Mouse (Mus musculus) limb, embryonic 11.5 days (tissue): ENCODE measurements at regions not wholly inside any gene's neighbourhood (a gene's known extent, or its start where the extent isn't known, plus 50 kb on each side); places are given as distances from the start of the nearest gene placed in this dataset.

Experiments used
- ATAC-seq: fragments of 200-750 bp; cut with Nextera tagmentation; 2 replicates; pipeline ENCODE4 v1.8.0; 2017; ENCODE audit warnings: low read depth; ENCODE audit not compliant: insufficient number of reproducible peaks, low FRiP score, low TSS enrichment
- DNase-seq: peaks from one replicate; pipeline ENCODE4 v3.0.0-alpha.2; 2015; ENCODE audit warnings: low spot score
- H3K27ac ChIP-seq: fragments of 300-500 bp; sonication (generic); replicated peaks from 2 replicates; pipeline ENCODE4 v1.5.1; 2014; ENCODE audit warnings: low read depth, mild to moderate bottlenecking, low read length
- H3K27me3 ChIP-seq: fragments of 300-500 bp; sonication (generic); 2 replicates; pipeline ENCODE4 v1.6.1; 2014; ENCODE audit warnings: mild to moderate bottlenecking, low read length, mixed read lengths; ENCODE audit not compliant: control insufficient read depth, insufficient read depth
- H3K36me3 ChIP-seq: fragments of 300-500 bp; sonication (generic); 2 replicates; pipeline ENCODE4 v1.6.1; 2014; ENCODE audit warnings: mild to moderate bottlenecking, low read length, moderate library complexity, mixed read lengths; ENCODE audit not compliant: control insufficient read depth, insufficient read depth
- H3K4me1 ChIP-seq: fragments of 300-500 bp; sonication (generic); 2 replicates; pipeline ENCODE4 v1.6.1; 2014; ENCODE audit warnings: low read length, mixed read lengths; ENCODE audit not compliant: control insufficient read depth, insufficient read depth
- H3K4me2 ChIP-seq: fragments of 300-500 bp; sonication (generic); 2 replicates; pipeline ENCODE4 v1.6.1; 2014; ENCODE audit warnings: low read depth, mild to moderate bottlenecking, moderate library complexity; ENCODE audit not compliant: severe bottlenecking
- H3K4me3 ChIP-seq: fragments of 300-500 bp; sonication (generic); 2 replicates; pipeline ENCODE4 v1.5.1; 2014; ENCODE audit warnings: low read depth, low read length
- H3K9ac ChIP-seq: fragments of 300-500 bp; sonication (generic); 2 replicates; pipeline ENCODE4 v1.6.1; 2014; ENCODE audit warnings: mild to moderate bottlenecking, low read length
- H3K9me3 ChIP-seq: fragments of 300-500 bp; sonication (generic); 2 replicates; pipeline ENCODE4 v1.6.1; 2016; ENCODE audit warnings: low read length; ENCODE audit not compliant: control insufficient read depth
- WGBS: fragments of 180-500 bp; shearing (Covaris S2); extraction: QIAGEN DNeasy Blood & Tissue Kit; methylation state at CpG from one replicate; pipeline ENCODE4 v1.1.7; 2014; 5-methylcytosine and 5-hydroxymethylcytosine counted together

DNA sequence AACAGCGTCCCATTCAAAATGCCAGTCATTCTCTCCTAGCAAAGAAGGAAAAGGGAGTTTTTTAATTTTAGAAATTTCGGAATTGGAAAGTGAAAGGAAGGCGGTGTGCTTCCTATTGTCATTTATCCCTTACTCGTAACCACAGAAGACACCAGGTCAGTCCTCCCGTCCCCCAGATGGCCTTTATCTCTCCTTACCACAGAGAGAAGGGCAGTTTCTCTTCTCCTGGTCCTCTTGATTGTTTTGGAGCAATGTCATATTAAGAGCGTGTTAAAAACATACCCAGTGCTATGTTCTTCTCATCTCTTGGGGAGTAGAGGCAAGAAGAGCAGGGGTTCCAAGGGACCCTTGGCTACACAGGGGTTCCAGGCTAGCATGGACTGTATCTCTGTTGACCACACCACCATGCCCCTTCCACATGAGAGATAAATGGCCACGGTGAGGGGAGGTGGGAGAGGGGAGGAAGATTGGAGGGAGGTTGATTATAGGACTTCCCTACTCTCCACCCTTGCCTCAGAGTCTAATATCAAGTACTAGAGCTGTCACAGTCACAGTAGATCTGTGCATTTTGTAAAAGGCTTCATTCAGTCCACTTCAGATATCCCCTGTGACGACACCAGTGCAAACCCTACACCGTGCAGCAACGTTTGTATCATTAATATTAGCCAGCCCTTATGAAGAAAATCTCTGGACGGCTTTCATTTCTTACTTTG is 139.5 kb upstream of the Pkn2 start:
- no peaks in the 10 kb centered on the region for H3K36me3 ChIP-seq
- no peak for DNase-seq
- no peak overlapping the region for H3K9ac ChIP-seq
- no peaks in the 10 kb centered on the region for H3K4me1 ChIP-seq
- no peaks in the 10 kb centered on the region for H3K27me3 ChIP-seq
- no peak overlapping the region for H3K4me2 ChIP-seq
- H3K27ac ChIP-seq, result no peak overlapping the region
- 88% methylated on average over 11 of the region's 11 CpGs for WGBS
- no peak for ATAC-seq
- H3K9me3 ChIP-seq, result no peaks in the 10 kb centered on the region
- H3K4me3 ChIP-seq, result no peak overlapping the region

DNA sequence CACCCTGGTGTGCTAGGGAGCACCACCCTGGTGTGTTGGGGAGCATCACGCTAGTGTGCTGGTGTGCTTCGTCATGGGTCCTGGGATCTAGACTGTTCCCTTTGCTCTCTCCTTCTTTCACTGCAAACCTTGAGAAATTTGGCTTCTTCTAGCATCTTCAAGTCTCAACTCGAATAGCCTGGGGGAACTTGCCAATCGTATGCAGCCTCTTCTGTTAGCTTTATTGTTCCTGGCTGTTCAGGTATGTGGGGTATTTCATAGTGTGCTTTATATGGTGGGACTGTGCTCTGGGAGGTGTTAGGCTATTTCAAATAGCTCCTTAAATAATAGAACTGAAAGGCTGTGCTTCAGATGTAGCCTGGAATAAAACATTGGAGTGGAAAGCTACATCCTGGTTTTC is 135.7 kb upstream of the Pkn2 start:
- no peak overlapping the region for H3K4me3 ChIP-seq
- no peak for DNase-seq
- no peaks in the 10 kb centered on the region for H3K9me3 ChIP-seq
- no peaks in the 10 kb centered on the region for H3K27me3 ChIP-seq
- no peaks in the 10 kb centered on the region for H3K4me1 ChIP-seq
- H3K36me3 ChIP-seq, result no peaks in the 10 kb centered on the region
- WGBS, result 83% methylated on average over 4 of the region's 4 CpGs
- no peak for ATAC-seq
- H3K27ac ChIP-seq, result no peak overlapping the region
- H3K9ac ChIP-seq, result no peak overlapping the region
- H3K4me2 ChIP-seq, result no peak overlapping the region

DNA sequence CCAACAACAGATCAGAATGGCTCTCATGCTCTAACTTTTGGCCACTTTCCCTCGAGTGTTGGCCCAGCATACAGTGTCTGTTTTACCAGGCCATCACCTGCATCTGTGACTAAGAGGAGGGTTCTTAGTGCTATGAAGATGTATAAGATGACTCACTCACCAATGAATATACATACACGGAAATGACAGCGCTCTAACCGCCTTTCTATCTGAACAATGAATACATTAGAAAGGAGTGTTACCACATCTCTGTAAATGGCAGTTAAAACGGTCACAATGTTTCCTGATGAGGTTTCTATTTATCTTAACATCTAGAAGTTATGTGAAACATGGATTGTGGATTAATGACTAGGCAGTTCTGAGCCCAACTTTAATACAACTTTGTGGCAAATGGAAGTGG is 135.0 kb upstream of the Pkn2 start:
- H3K9ac ChIP-seq, result no peak overlapping the region
- H3K36me3 ChIP-seq, result no peaks in the 10 kb centered on the region
- DNase-seq (no peak), ATAC-seq (no peak)
- H3K4me2 ChIP-seq, result no peak overlapping the region
- no peak overlapping the region for H3K4me3 ChIP-seq
- H3K9me3 ChIP-seq, result no peaks in the 10 kb centered on the region
- no peak overlapping the region for H3K27ac ChIP-seq
- WGBS, result 88% methylated on average over 5 of the region's 5 CpGs
- H3K27me3 ChIP-seq, result no peaks in the 10 kb centered on the region
- no peaks in the 10 kb centered on the region for H3K4me1 ChIP-seq

DNA sequence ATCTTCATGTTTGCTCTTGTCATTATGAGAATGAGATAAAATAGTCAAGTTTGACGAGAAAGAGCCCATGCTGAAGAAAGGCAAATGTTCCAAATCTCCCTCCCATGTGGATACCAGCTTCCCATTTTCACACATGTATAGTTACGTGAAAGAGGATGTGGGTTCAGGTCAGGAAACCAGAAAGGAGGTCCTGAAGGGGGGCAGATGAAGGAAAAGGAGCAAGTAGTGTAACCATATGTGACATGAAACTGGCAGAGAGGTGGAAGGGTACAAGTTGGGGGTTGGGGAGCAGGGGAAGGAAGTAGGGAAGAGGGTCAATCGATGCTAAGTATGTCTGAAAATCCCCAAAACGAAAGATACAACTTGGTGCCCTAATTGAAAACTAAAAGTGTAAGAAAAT is 132.6 kb upstream of the Pkn2 start:
- Histone ChIP-seq H3K27me3 (no peaks in the 10 kb centered on the region), H3K27ac (no peak overlapping the region), H3K4me2 (no peak overlapping the region), H3K4me1 (no peaks in the 10 kb centered on the region), H3K9me3 (no peaks in the 10 kb centered on the region), H3K36me3 (no peaks in the 10 kb centered on the region), H3K9ac (no peak overlapping the region), H3K4me3 (no peak overlapping the region)
- ATAC-seq, result no peak
- 84% methylated on average over 4 of the region's 4 CpGs for WGBS
- DNase-seq, result no peak

DNA sequence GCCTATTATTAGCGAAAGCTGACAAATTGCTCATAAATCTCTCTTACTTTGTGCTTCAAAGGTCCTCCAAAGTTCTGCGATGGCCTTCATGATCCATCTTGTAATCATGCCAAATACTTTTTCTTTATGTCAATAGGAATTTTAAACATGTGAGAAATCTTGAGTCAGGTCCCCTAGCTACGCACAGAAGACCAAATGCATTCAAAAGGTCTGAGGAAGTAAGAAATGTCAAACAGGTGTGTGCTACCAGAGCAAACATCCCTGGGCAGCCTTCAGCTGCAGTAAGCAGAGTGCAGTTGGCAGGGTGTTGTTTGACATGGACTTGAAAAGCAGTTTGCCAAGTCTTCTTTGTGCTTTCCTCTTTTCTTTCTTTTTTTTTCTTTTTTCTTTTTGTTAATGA is 125.2 kb upstream of the Pkn2 start:
- DNase-seq (no peak), ATAC-seq (no peak)
- Histone ChIP-seq H3K27me3 (no peaks in the 10 kb centered on the region), H3K9ac (no peak overlapping the region), H3K36me3 (no peaks in the 10 kb centered on the region), H3K4me3 (no peak overlapping the region), H3K27ac (no peak overlapping the region), H3K4me1 (no peaks in the 10 kb centered on the region), H3K9me3 (no peaks in the 10 kb centered on the region), H3K4me2 (no peak overlapping the region)
- WGBS, result 77% methylated on average over 3 of the region's 3 CpGs

DNA sequence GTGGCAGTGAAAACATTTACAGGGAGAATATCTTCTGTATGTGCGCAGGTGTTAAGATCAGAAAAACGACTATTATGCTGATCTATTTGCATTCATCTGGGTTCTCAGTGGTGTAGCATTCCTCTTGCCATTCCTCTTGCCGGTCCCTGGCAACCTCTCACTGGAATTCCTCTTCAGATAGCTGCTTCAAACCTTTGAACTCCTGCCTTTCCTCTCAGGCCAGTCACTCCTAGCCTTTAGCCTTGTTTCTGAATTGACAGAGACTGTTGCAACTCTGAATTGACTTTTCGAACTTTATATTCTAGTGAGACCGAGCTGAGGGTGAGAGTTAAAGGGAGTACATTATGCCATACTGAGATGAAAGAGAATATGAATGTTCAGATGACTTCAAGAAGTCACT is 120.1 kb upstream of the Pkn2 start:
- Histone ChIP-seq H3K27ac (no peak overlapping the region), H3K27me3 (no peaks in the 10 kb centered on the region), H3K9me3 (no peaks in the 10 kb centered on the region), H3K4me2 (no peak overlapping the region), H3K36me3 (no peaks in the 10 kb centered on the region), H3K4me3 (no peak overlapping the region), H3K9ac (no peak overlapping the region), H3K4me1 (no peaks in the 10 kb centered on the region)
- DNase-seq (no peak), ATAC-seq (no peak)
- WGBS, result 81% methylated on average over 5 of the region's 5 CpGs

DNA sequence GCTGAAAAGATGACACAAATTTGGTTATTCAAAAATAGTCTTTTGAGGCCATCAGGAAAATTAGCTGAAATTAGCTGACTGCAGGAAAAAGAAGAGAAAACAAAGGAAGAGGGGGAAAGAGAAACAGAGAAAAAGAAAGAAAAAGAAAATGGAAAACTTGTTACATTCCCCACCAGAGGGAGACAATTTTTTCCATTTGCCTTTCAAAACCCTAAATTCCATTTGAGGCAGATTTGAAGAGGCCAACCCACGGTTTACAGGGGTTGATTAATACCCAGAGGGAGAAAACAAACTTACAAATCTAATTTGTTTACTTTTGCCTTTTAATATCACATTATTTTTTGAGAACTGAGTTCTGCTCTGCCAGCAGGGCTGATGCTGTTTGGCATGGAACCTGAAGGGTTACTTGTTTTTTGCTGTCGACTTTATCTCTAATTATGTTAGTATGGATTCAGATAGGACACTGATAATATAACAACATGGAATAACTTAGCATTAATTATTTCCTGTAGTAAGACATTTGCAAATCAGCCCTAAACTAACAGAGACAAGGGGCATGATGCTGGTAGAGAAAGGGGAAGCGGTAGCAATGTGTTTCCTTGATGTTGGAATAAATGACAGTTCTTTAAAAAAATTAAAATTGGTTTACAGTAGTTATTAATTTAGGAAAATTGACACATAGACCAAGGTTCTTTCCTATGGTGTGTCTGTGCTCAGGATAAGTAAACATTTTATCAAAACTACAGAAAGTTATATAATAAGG is 114.4 kb upstream of the Pkn2 start:
- H3K9ac ChIP-seq, result no peak overlapping the region
- no peak for DNase-seq
- no peaks in the 10 kb centered on the region for H3K36me3 ChIP-seq
- no peaks in the 10 kb centered on the region for H3K27me3 ChIP-seq
- no peaks in the 10 kb centered on the region for H3K9me3 ChIP-seq
- WGBS, result 63% methylated on average over 3 of the region's 3 CpGs
- no peak overlapping the region for H3K4me2 ChIP-seq
- H3K4me1 ChIP-seq, result no peaks in the 10 kb centered on the region
- no peak overlapping the region for H3K27ac ChIP-seq
- H3K4me3 ChIP-seq, result no peak overlapping the region
- ATAC-seq, result no peak

DNA sequence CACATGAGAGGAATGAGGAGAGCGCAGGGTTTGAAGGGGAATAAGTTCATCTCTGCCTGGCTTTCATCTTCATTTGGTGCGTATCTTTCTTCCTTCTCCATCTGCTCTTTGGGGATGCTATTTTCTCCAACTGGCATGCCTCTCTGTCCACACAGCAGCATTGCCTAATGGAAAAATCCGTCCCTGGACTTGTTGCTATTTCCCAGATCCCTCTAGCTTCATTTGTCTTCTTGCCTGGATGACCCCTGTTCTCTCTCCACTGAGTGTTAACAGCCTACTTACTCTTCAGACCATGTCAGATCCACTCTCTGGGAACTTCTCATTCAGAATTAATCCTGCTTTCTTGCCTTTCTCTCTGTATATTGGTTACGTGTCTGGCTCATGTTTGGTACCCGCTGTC is 102.7 kb upstream of the Pkn2 start:
- DNase-seq, result no peak
- no peaks in the 10 kb centered on the region for H3K9me3 ChIP-seq
- H3K4me3 ChIP-seq, result no peak overlapping the region
- WGBS, result 88% methylated on average over 5 of the region's 5 CpGs
- no peak overlapping the region for H3K4me2 ChIP-seq
- no peak overlapping the region for H3K27ac ChIP-seq
- ATAC-seq, result no peak
- no peaks in the 10 kb centered on the region for H3K27me3 ChIP-seq
- no peaks in the 10 kb centered on the region for H3K36me3 ChIP-seq
- no peak overlapping the region for H3K9ac ChIP-seq
- H3K4me1 ChIP-seq, result no peaks in the 10 kb centered on the region
